Mouse (Mus musculus) limb, embryonic 11.5 days (tissue): ENCODE data around the gene Phtf2. TPM values are rescaled to one million over a fixed set of nuclear protein-coding genes. Genes with fewer than 3 reads are reported as not detected.

Experiments
- ATAC-seq: fragments of 200-750 bp; cut with Nextera tagmentation; 2 replicates; pipeline ENCODE4 v1.8.0; 2017; ENCODE audit warnings: low read depth; ENCODE audit not compliant: insufficient number of reproducible peaks, low FRiP score, low TSS enrichment
- DNase-seq: peaks from one replicate; pipeline ENCODE4 v3.0.0-alpha.2; 2015; ENCODE audit warnings: low spot score
- H3K27ac ChIP-seq: fragments of 300-500 bp; sonication (generic); replicated peaks from 2 replicates; pipeline ENCODE4 v1.5.1; 2014; ENCODE audit warnings: low read depth, mild to moderate bottlenecking, low read length
- H3K27me3 ChIP-seq: fragments of 300-500 bp; sonication (generic); 2 replicates; pipeline ENCODE4 v1.6.1; 2014; ENCODE audit warnings: mild to moderate bottlenecking, low read length, mixed read lengths; ENCODE audit not compliant: control insufficient read depth, insufficient read depth
- H3K36me3 ChIP-seq: fragments of 300-500 bp; sonication (generic); 2 replicates; pipeline ENCODE4 v1.6.1; 2014; ENCODE audit warnings: mild to moderate bottlenecking, low read length, moderate library complexity, mixed read lengths; ENCODE audit not compliant: control insufficient read depth, insufficient read depth
- H3K4me1 ChIP-seq: fragments of 300-500 bp; sonication (generic); 2 replicates; pipeline ENCODE4 v1.6.1; 2014; ENCODE audit warnings: low read length, mixed read lengths; ENCODE audit not compliant: control insufficient read depth, insufficient read depth
- H3K4me2 ChIP-seq: fragments of 300-500 bp; sonication (generic); 2 replicates; pipeline ENCODE4 v1.6.1; 2014; ENCODE audit warnings: low read depth, mild to moderate bottlenecking, moderate library complexity; ENCODE audit not compliant: severe bottlenecking
- H3K4me3 ChIP-seq: fragments of 300-500 bp; sonication (generic); 2 replicates; pipeline ENCODE4 v1.5.1; 2014; ENCODE audit warnings: low read depth, low read length
- H3K9ac ChIP-seq: fragments of 300-500 bp; sonication (generic); 2 replicates; pipeline ENCODE4 v1.6.1; 2014; ENCODE audit warnings: mild to moderate bottlenecking, low read length
- H3K9me3 ChIP-seq: fragments of 300-500 bp; sonication (generic); 2 replicates; pipeline ENCODE4 v1.6.1; 2016; ENCODE audit warnings: low read length; ENCODE audit not compliant: control insufficient read depth
- WGBS: fragments of 180-500 bp; shearing (Covaris S2); extraction: QIAGEN DNeasy Blood & Tissue Kit; methylation state at CpG from one replicate; pipeline ENCODE4 v1.1.7; 2014; 5-methylcytosine and 5-hydroxymethylcytosine counted together
- polyA plus RNA-seq: library from polyadenylated mRNA; unstranded; fragments of >200 nt; fragmentation: Nextera tagmentation; extraction: Ambion mirVana; gene quantifications from 2 replicates; pipeline ENCODE4 v1.2.1, GENCODE M21; 2014

Gene Phtf2
- polyA plus RNA-seq, 1 experiment from 2014 or later = 17.7 TPM

GRCm38 (mm10) chr5:20858404-20858803 lies 23.5 kb downstream of the Phtf2 start:
- no peak overlapping the region for H3K4me3 ChIP-seq
- H3K27me3 ChIP-seq = no peaks in the 10 kb centered on the region
- H3K4me2 ChIP-seq = no peak overlapping the region
- no peaks in the 10 kb centered on the region for H3K9me3 ChIP-seq
- H3K27ac ChIP-seq = no peak overlapping the region
- no peak overlapping the region for H3K9ac ChIP-seq
- no peak for ATAC-seq
- no peak for DNase-seq
- no peaks in the 10 kb centered on the region for H3K4me1 ChIP-seq
- no peaks in the 10 kb centered on the region for H3K36me3 ChIP-seq
- WGBS = 92% methylated on average over 2 of the region's 2 CpGs

- no peaks in the 10 kb centered on the region for H3K4me1 ChIP-seq
Observed at GRCm38 (mm10) chr5:20855066-20855465, 26.9 kb downstream of the Phtf2 start.

GRCm38 (mm10) chr5:20847010-20847409 lies 34.9 kb downstream of the Phtf2 start:
- H3K9ac ChIP-seq = no peak overlapping the region
- 95% methylated on average over 2 of the region's 2 CpGs for WGBS
- H3K27ac ChIP-seq = no peak overlapping the region
- no peaks in the 10 kb centered on the region for H3K36me3 ChIP-seq
- H3K4me1 ChIP-seq = no peaks in the 10 kb centered on the region
- no peak overlapping the region for H3K4me2 ChIP-seq
- H3K27me3 ChIP-seq = no peaks in the 10 kb centered on the region
- H3K4me3 ChIP-seq = no peak overlapping the region
- H3K9me3 ChIP-seq = no peaks in the 10 kb centered on the region
- no peak for ATAC-seq
- no peak for DNase-seq

More at GRCm38 (mm10) chr5:20855066-20855465, 26.9 kb downstream of the Phtf2 start:
- Histone ChIP-seq H3K27me3 (no peaks in the 10 kb centered on the region), H3K9ac (no peak overlapping the region), H3K9me3 (no peaks in the 10 kb centered on the region), H3K27ac (no peak overlapping the region), H3K4me3 (no peak overlapping the region), H3K36me3 (no peaks in the 10 kb centered on the region), H3K4me2 (no peak overlapping the region)
- WGBS = 92% methylated on average over 4 of the region's 4 CpGs
- DNase-seq = no peak
- ATAC-seq = no peak

GRCm38 (mm10) chr5:20843816-20844215 lies 38.1 kb downstream of the Phtf2 start:
- no peak for DNase-seq
- no peak overlapping the region for H3K4me3 ChIP-seq
- H3K9me3 ChIP-seq = no peaks in the 10 kb centered on the region
- no peak overlapping the region for H3K27ac ChIP-seq
- H3K36me3 ChIP-seq = no peaks in the 10 kb centered on the region
- H3K9ac ChIP-seq = no peak overlapping the region
- no peaks in the 10 kb centered on the region for H3K27me3 ChIP-seq
- no peak for ATAC-seq
- 49% methylated on average over 2 of the region's 2 CpGs for WGBS
- no peak overlapping the region for H3K4me2 ChIP-seq
- H3K4me1 ChIP-seq = 0 out of 2 replicates have a peak, but pooled peaks cover 2% of the 10 kb centered on the region

- no peak for DNase-seq
- Histone ChIP-seq H3K27ac (no peak overlapping the region), H3K4me1 (0 out of 2 replicates have a peak, but pooled peaks cover 2% of the 10 kb centered on the region), H3K4me3 (no peak overlapping the region), H3K9ac (no peak overlapping the region), H3K36me3 (no peaks in the 10 kb centered on the region), H3K9me3 (no peaks in the 10 kb centered on the region), H3K4me2 (no peak overlapping the region), H3K27me3 (no peaks in the 10 kb centered on the region)
- ATAC-seq = no peak
- WGBS = 56% methylated on average over 1 of the region's 3 CpGs
Observed at GRCm38 (mm10) chr5:20843405-20843804, 38.5 kb downstream of the Phtf2 start.

GRCm38 (mm10) chr5:20837082-20837481 lies 44.8 kb downstream of the Phtf2 start:
- no peak overlapping the region for H3K27ac ChIP-seq
- no peaks in the 10 kb centered on the region for H3K27me3 ChIP-seq
- no peaks in the 10 kb centered on the region for H3K36me3 ChIP-seq
- 100% methylated on average over 1 of the region's 1 CpGs for WGBS
- ATAC-seq = no peak
- no peak overlapping the region for H3K4me2 ChIP-seq
- H3K9me3 ChIP-seq = no peaks in the 10 kb centered on the region
- DNase-seq = no peak
- H3K4me1 ChIP-seq = 0 out of 2 replicates have a peak, but pooled peaks cover 2% of the 10 kb centered on the region
- H3K9ac ChIP-seq = no peak overlapping the region
- no peak overlapping the region for H3K4me3 ChIP-seq

GRCm38 (mm10) chr5:20834399-20834798 lies 47.5 kb downstream of the Phtf2 start:
- no peak for ATAC-seq
- no peak overlapping the region for H3K4me3 ChIP-seq
- H3K4me2 ChIP-seq = no peak overlapping the region
- no peaks in the 10 kb centered on the region for H3K27me3 ChIP-seq
- DNase-seq = no peak
- H3K27ac ChIP-seq = no peak overlapping the region
- H3K9me3 ChIP-seq = no peaks in the 10 kb centered on the region
- H3K9ac ChIP-seq = no peak overlapping the region
- WGBS = 92% methylated on average over 1 of the region's 1 CpGs
- H3K4me1 ChIP-seq = no peaks in the 10 kb centered on the region
- no peaks in the 10 kb centered on the region for H3K36me3 ChIP-seq

GRCm38 (mm10) chr5:20831433-20831832 lies 50.5 kb downstream of the Phtf2 start:
- Histone ChIP-seq H3K36me3 (no peaks in the 10 kb centered on the region), H3K4me3 (no peak overlapping the region), H3K9ac (no peak overlapping the region), H3K9me3 (no peaks in the 10 kb centered on the region), H3K4me2 (no peak overlapping the region), H3K4me1 (no peaks in the 10 kb centered on the region), H3K27me3 (no peaks in the 10 kb centered on the region), H3K27ac (no peak overlapping the region)
- 94% methylated on average over 2 of the region's 2 CpGs for WGBS
- ATAC-seq (no peak), DNase-seq (no peak)

GRCm38 (mm10) chr5:20830717-20831116 lies 51.2 kb downstream of the Phtf2 start:
- Histone ChIP-seq H3K4me2 (no peak overlapping the region), H3K9me3 (no peaks in the 10 kb centered on the region), H3K27ac (no peak overlapping the region), H3K27me3 (no peaks in the 10 kb centered on the region), H3K4me3 (no peak overlapping the region), H3K36me3 (no peaks in the 10 kb centered on the region), H3K9ac (no peak overlapping the region), H3K4me1 (no peaks in the 10 kb centered on the region)
- ATAC-seq = no peak
- no peak for DNase-seq
- 96% methylated on average over 1 of the region's 1 CpGs for WGBS
